Mouse (Mus musculus) kidney, adult 2 months (tissue): ENCODE data around the gene Nectin1.

Experiments used
- CTCF ChIP-seq: fragments of 200-500 bp; conservative IDR thresholded peaks from 2 replicates; pipeline ENCODE4 v1.5.1; 2011; ENCODE audit warnings: low read depth, mild to moderate bottlenecking, control low read depth, low read length, moderate library complexity, mixed read lengths; ENCODE audit not compliant: insufficient read depth, insufficient read length
- POLR2A ChIP-seq: fragments of 200-500 bp; IDR thresholded peaks from one replicate; pipeline ENCODE4 v1.6.1; 2011; ENCODE audit warnings: low read depth, low read length, control low read depth

DNA sequence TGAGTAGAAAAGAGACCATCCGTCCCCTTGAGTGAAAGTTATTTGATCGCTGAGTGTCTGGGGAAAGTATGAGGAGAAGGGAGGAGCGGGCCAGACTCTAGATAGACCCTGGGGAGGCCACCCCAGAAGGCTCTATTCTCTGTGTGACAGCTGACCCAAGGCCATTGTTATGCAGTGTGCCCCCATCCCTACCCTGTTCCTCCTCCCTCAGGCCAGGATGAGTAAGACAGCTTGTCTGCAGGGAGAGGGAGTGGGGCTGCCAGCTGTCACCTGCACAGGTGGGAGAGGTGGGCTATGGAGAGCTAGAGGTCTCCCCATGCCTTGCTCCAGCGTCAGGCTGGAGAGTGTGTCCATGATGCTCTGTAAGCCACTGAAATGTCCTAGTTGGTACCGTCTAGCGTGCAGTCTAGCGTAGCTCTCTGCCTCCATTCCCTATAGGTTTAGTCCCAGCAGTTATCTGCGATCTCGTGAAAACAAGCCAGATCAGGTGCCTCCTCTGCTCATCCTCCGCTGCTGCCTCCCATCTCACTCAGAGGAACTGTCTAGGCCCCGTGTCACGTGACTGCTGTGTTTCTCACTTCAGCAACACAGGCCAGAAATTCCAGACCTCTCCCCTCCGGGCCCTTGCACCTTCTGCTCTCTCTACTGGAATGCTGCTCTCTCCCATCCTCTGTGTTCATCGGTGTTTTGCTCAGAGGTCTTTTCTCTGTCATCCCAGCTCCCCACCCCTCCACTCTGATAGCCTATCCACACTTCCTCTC, 21.8 kb downstream of the Nectin1 start:
- TF ChIP-seq POLR2A (no peak), CTCF (no peak)
